Mouse (Mus musculus): ENCODE measurements around the gene Fkbp8.

DNA sequence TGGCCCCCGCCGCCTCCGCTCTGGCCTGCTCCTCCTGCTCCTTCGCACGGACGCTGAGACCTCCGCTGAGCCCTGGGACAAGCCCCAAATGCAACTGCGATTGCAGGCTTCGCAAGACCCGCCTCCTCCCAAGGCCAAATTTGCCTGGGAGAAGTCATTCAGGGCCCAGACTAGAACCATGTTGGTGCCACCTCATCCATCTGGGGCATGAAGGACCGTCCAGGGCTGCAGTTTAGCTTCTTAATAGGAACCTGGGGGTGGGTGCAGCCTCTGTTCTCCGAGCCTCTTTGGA lies 31.8 kb upstream of the Fkbp8 start:
- TF ChIP-seq TAL1 (IDR thresholded peaks at IDR 0.05; ENCODE audit: low read length), result no peak
- TF ChIP-seq GATA1 (IDR thresholded peaks at IDR 0.05; ENCODE audit: low read length), result no peak
